Mouse (Mus musculus) spleen, adult 2 months (tissue): Measurements from ENCODE around the gene Igfbp3. TPM values are rescaled to one million over a fixed set of nuclear protein-coding genes. Genes with fewer than 3 reads are reported as not detected.

Experiments
- DNase-seq, 2 experiments: peaks; one replicate each; pipeline versions ENCODE4 v3.0.0 to v3.0.0-alpha.2; 2012 to 2021; ENCODE audit warnings: low spot score in 2 of 2, low read depth in 1 of 2
- H3K27ac ChIP-seq: fragments of 200-500 bp; 2 replicates; pipeline ENCODE4 v1.5.1; 2012; ENCODE audit warnings: low read length, inconsistent platforms; ENCODE audit not compliant: insufficient read depth
- H3K27me3 ChIP-seq: fragments of 200-500 bp; 2 replicates; pipeline ENCODE4 v1.6.1; 2012; ENCODE audit warnings: mild to moderate bottlenecking, moderate library complexity, low read length, inconsistent platforms; ENCODE audit not compliant: control insufficient read depth, insufficient read depth
- H3K36me3 ChIP-seq: fragments of 200-500 bp; 2 replicates; pipeline ENCODE4 v1.6.1; 2012; ENCODE audit warnings: mild to moderate bottlenecking, low read length, inconsistent platforms; ENCODE audit not compliant: control insufficient read depth, insufficient read depth
- H3K4me1 ChIP-seq: fragments of 200-500 bp; 2 replicates; pipeline ENCODE4 v1.6.1; 2011; ENCODE audit warnings: inconsistent platforms; ENCODE audit not compliant: control insufficient read depth, insufficient read depth, insufficient read length
- H3K4me3 ChIP-seq: fragments of 200-500 bp; 2 replicates; pipeline ENCODE4 v1.5.1; 2011; ENCODE audit warnings: mild to moderate bottlenecking, inconsistent platforms; ENCODE audit not compliant: insufficient read depth, insufficient read length; ENCODE audit errors: extremely low read depth
- CTCF ChIP-seq: fragments of 200-500 bp; IDR thresholded peaks from 2 replicates; pipeline ENCODE4 v1.5.1; 2011; ENCODE audit warnings: mild to moderate bottlenecking, inconsistent platforms; ENCODE audit not compliant: insufficient read depth, insufficient read length, insufficient replicate concordance; ENCODE audit errors: extremely low read depth
- POLR2A ChIP-seq: fragments of 200-500 bp; IDR thresholded peaks from 2 replicates; pipeline ENCODE4 v1.6.1; 2011; ENCODE audit warnings: low read depth, low read length, inconsistent platforms
- WGBS: fragments of 180-500 bp; shearing (Covaris S2); methylation state at CpG from one replicate; pipeline ENCODE4 v1.1.7; 2018; 5-methylcytosine and 5-hydroxymethylcytosine counted together
- polyA plus RNA-seq: library from polyadenylated mRNA; depleted of rRNA; stranded (reverse); fragments of >200 nt; gene quantifications from 2 replicates; pipeline ENCODE4 v1.2.3, GENCODE M21; 2012

The Igfbp3 gene
- polyA plus RNA-seq, 1 experiment = 108 TPM

DNA sequence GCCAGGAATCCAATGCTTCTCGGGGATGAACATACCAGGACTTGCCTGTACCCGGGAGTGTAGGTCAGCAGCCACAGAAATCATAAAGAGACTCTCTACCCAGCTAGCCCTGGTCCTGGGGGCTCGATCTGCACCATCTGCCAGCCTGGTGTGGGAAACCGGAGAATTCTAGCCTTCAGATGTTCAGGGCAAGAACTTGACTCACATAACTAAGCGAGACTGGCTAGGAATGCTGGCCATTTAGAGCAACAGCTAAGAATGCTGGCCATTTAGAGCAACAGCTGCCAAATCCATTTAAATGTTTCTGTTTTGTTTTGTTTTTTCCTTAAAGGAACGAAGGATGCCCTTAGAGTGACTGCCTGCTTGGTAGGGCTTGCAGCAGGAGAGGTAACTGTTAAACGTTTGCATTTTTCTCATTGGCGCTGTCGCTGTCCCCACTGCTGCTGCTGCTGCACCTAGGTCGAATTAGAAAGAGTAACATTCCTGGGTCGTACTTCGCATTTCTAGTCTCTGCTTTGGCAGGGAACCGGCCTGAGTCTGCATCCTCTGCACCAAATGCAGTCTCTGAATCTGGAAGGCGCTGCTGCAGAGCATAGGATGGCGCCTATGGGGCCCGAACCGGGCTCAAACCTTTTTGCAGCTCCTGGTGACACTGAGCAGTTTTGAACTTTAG, 1.5 kb downstream of the Igfbp3 start:
- no peak overlapping the region; the same call in 1 of the 2 replicates for H3K4me3 ChIP-seq
- 25% methylated on average over 17 of the region's 17 CpGs for WGBS

DNA sequence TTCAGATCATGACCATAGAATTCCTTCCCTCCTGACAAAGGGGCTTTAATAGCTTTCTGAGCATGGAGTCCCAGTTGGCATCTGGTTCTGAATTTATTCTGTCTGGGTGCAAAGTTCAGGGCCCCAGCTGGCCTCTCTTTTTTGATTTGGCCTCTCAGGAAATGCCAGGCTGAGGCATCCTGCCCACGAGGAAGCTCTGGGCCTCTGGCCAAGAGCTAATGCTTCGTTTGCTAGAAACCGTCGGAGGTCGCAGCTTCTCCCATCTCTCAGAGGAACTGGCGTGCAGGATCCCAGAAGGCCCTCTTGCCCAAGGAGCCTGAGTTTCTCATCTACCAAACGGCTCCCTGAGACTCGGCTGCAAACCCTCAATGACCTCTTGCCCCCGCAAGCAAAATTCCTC, 2.5 kb downstream of the Igfbp3 start:
- H3K4me3 ChIP-seq = no peak overlapping the region
- no peak overlapping the region for H3K27ac ChIP-seq
- WGBS = 10% methylated on average over 9 of the region's 9 CpGs
- no peak for DNase-seq
- TF ChIP-seq POLR2A (no peak), CTCF (no peak)
- H3K4me1 ChIP-seq = no peaks in the 10 kb centered on the region; the same call in 1 of the 2 replicates
- no peaks in the 10 kb centered on the region for H3K36me3 ChIP-seq
- no peaks in the 10 kb centered on the region for H3K27me3 ChIP-seq

More for the DNA sequence above, 1.5 kb downstream of the Igfbp3 start:
- DNase-seq = no peak
- Histone ChIP-seq H3K27me3 (no peaks in the 10 kb centered on the region), H3K4me1 (no peaks in the 10 kb centered on the region; the same call in 1 of the 2 replicates), H3K27ac (0 out of 2 replicates have a peak overlapping the region, but pooled peaks have one; percentile 9), H3K36me3 (no peaks in the 10 kb centered on the region)
- TF ChIP-seq CTCF = no peak

DNA sequence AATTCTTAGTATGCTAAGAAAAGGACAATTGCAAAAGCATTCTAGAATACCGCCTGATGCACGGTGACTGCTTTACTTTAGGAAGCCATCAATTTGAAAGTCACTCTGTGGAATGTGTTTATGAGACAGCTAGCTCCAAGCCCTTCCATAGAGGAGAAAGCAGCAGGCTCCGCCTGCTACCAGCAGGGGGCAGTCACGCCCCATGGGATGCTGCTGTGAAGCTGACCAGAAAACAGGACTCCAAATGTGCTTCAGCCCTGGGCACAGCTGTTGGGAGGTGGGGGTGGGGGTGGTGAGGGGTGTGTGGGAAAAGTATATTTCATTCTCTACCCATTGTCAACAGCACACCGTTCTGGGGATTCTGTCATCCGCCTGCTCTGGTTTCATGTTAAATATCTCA, 3.4 kb downstream of the Igfbp3 start:
- H3K4me1 ChIP-seq = no peaks in the 10 kb centered on the region; the same call in 1 of the 2 replicates
- no peak for DNase-seq
- 18% methylated on average over 6 of the region's 6 CpGs for WGBS
- H3K4me3 ChIP-seq = no peak overlapping the region
- no peaks in the 10 kb centered on the region for H3K36me3 ChIP-seq
- H3K27ac ChIP-seq = no peak overlapping the region
- TF ChIP-seq CTCF (peak; percentile 52; the same call in 1 of the 2 replicates), POLR2A (no peak)
- no peaks in the 10 kb centered on the region for H3K27me3 ChIP-seq

DNA sequence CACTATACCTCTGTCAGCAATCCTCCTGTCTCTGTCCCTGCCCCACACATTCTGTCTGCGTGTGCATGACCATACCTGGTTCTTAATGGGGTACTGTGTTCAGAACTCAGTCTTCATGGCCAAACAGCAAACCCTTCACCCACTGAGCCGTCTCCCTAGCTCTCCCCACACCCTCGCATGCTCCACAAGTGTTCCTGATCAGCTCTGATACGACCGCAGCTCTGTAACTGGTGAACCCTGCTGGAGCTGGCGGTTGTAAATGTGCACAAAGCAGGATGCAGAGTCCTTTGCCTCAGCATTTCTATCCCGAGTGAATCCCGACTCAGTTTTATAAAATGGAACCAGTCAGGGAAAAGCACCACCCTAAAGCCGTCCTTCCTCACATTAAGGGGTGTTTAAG, 9.9 kb downstream of the Igfbp3 start:
- WGBS = 86% methylated on average over 9 of the region's 9 CpGs
- TF ChIP-seq CTCF (no peak), POLR2A (no peak)
- H3K4me3 ChIP-seq = no peak overlapping the region
- no peaks in the 10 kb centered on the region for H3K27me3 ChIP-seq
- H3K27ac ChIP-seq = no peak overlapping the region
- DNase-seq = no peak
- H3K4me1 ChIP-seq = no peaks in the 10 kb centered on the region
- H3K36me3 ChIP-seq = no peaks in the 10 kb centered on the region

DNA sequence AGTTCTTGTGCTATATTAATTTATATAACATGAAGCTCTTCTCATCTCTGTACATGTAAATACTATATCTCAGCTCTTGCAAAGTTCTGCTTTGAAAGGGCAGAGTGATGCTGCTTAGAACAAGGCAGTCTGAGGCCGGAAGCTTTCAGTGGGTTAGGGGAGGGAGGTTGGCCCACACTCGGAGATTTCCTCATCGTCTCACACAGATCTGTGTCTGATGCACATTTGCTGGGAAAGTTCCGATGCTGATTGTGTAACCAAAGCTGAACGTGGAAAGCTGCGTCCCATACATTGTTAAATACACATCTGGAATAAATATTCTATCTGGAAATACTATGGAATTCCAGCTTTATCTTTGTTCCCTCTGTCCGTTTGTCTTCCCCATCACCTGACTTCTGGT, 11.5 kb downstream of the Igfbp3 start:
- WGBS = 85% methylated on average over 7 of the region's 7 CpGs
- Histone ChIP-seq H3K4me3 (no peak overlapping the region), H3K27ac (no peak overlapping the region), H3K4me1 (no peaks in the 10 kb centered on the region), H3K27me3 (no peaks in the 10 kb centered on the region), H3K36me3 (no peaks in the 10 kb centered on the region)
- no peak for DNase-seq
- no peak for TF ChIP-seq POLR2A
- TF ChIP-seq CTCF = no peak

DNA sequence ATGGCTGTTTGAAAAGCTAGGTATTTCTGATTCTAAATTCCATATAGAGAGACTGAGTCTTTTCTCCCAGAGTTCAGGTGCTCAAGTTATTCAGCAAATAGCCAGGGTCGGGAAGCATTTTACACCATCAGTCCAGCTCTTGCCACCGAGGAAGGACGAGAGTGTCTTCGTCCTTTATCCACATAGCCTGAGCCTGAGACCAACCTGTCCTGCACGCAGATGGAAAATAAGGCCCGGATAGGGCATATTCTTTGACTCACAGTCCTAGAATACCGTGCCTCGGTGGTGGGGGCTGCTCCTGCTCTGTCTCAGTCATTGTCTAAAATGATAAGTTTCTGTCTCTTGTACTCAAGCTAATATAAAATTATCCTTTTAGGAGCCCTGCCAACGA, 13.3 kb downstream of the Igfbp3 start:
- TF ChIP-seq CTCF (no peak), POLR2A (no peak)
- no peak overlapping the region for H3K27ac ChIP-seq
- WGBS = 85% methylated on average over 9 of the region's 9 CpGs
- DNase-seq = no peak
- no peak overlapping the region for H3K4me3 ChIP-seq
- H3K27me3 ChIP-seq = no peaks in the 10 kb centered on the region
- no peaks in the 10 kb centered on the region for H3K4me1 ChIP-seq
- no peaks in the 10 kb centered on the region for H3K36me3 ChIP-seq

DNA sequence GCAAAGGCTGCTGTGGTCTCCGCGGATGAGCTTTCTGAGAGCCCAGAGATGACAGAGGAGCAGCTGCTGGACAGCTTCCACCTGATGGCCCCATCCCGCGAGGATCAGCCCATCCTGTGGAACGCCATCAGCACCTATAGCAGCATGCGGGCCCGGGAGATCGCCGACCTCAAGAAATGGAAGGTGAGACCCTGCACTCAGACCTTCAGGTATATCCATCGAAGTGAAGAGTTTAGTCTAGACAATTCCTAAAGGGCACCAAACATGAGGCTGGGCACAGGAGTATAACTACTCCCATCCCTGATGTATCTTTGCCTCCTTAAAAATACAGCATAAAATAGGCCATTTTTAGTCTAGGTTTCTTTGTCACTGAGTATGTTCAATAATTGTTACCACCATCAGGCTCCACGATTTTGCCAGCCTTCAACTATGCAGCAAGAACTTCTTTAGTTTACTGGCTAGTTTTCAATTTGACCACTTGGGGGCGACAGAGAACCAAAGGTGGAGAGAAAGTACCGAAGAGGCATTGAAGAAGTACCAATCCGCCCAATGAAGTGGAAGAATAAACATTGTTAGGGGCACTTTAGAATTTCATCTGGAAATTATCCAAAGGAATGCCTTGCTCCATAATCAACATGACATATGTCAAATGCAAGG, 13.9 kb downstream of the Igfbp3 start:
- DNase-seq = no peak
- TF ChIP-seq POLR2A (no peak), CTCF (no peak)
- Histone ChIP-seq H3K27ac (no peak overlapping the region), H3K4me1 (no peaks in the 10 kb centered on the region), H3K27me3 (no peaks in the 10 kb centered on the region), H3K4me3 (no peak overlapping the region), H3K36me3 (no peaks in the 10 kb centered on the region)
- WGBS = 52% methylated on average over 14 of the region's 14 CpGs
